Mouse (Mus musculus): ENCODE data around the gene Nckap1.

DNA sequence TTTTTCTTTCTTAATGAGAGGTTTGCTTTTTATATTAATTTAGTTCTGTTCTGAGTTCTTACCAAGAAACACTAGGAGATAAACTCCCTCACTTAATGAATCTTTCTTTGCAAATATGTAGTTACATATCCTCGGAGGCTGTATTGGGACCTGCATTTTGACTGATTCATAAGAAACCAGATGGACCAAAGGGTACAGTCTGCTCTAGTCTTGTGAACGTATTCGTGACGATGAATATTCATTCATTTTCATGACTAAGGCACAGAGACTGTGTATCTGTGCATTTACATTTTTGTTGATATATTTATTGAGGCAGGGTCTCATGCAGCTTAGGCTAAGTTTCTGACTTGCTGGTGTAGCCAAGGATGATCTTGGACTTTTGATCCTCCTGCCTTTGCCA is 43.3 kb upstream of the Nckap1 start:
- no peak for TF ChIP-seq POLR2A (IDR thresholded peaks at IDR 0.05; ENCODE audit: borderline replicate concordance, extremely low read depth, low read depth, low read length)
- TF ChIP-seq CTCF (IDR thresholded peaks at IDR 0.05; ENCODE audit: insufficient read depth, low read length), result no peak
